Mouse (Mus musculus) left cerebral cortex, adult 9 months (tissue): ENCODE measurements at regions not wholly inside any gene's neighbourhood (a gene's known extent, or its start where the extent isn't known, plus 50 kb on each side); places are given as distances from the start of the nearest gene placed in this dataset.
"Not testable (repeated sequence)": the region's sequence is repeated elsewhere in the genome, so short reads cannot be mapped to it uniquely, and the experiment has no call there.

ENCODE experiments used
- DNase-seq, 2 experiments: peaks; one replicate each; pipeline ENCODE4 v3.0.0; 2022; ENCODE audit warnings: low spot score in 2 of 2

DNA sequence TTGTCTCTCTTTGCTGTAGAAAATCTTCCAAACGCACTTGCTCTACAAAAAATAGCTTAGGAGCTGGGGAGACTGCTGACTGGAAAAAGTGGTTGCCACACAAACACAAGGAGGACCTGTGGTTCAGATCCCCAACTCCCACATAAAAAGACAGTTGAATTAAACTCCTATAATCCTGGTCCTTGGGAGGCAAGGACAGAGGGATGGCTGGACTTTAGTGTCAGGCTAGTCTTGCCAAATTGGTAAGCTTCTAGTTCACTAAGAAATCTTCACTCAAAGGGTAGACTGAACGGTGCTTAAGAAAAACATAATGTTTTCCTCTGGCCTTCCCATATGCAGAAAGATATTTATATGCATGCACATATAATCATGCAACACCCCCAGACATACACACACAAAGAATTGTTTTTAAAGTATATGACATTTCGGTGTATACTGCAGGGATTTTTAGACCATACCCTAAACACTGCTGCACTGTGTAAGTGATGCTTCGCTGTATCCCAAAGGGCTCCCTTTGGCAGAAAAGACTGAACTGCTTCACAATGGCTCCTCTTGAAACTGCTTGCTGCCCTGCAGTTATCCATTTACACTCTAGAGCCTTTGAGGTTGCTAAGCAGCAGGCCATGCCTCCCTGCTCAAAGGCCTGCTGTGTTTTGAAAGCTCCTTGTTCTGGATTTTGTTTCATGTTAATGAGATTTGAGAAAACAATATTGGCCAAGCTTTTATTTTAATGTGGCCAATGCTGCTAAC is 1299.3 kb downstream of the Zfp704 start:
- peak in 1 of 2 experiments; percentile 5 for DNase-seq

DNA sequence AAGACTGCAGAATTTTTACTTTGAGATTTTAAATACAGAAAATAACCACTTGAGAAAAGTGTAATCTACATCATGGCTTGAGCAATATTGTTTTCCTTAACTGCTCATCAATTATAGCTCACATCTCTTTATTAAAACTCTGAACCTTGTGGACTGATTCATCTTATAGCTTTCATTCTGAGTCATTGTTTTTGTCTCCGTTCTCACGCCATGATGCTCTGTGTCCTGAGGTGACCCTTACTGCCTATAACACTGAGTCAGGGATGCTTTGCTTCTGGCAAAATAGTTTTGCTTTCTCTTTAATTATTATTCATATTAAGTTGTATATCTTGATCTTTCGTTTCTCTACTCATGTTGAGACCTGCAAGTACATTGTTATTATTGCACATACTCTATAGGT is 1302.6 kb downstream of the Zfp704 start:
- DNase-seq: no peak

- peak in 1 of 2 experiments; percentile 16 for DNase-seq
Measured at GRCm38 (mm10) chr3:8304784-8305183, 1305.1 kb downstream of the Zfp704 start.

GRCm38 (mm10) chr3:8293036-8293435 is 1316.8 kb downstream of the Zfp704 start:
- DNase-seq: peak; percentile 32 to 38

DNA sequence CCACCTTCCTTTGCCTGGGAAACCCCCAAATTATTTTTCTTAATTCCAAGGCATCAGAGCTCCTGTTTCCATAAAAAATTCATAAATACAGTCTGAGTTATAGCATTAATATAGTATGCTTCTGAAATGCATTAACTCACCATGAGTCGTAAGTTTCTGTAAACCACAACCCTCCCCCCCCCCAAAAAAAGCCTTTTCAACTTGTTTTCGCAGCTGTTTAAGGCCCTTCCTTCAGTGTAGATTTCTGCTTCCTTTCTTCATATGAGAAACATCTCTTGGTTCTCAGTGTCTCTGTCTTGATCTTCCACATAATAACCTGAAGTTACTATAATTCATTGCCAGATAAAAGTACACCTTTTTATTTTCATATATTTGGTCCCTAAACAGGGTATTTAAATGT is 1320.3 kb downstream of the Zfp704 start:
- DNase-seq: no peak

GRCm38 (mm10) chr3:8288437-8288836 is 1321.4 kb downstream of the Zfp704 start:
- DNase-seq: no peak

DNA sequence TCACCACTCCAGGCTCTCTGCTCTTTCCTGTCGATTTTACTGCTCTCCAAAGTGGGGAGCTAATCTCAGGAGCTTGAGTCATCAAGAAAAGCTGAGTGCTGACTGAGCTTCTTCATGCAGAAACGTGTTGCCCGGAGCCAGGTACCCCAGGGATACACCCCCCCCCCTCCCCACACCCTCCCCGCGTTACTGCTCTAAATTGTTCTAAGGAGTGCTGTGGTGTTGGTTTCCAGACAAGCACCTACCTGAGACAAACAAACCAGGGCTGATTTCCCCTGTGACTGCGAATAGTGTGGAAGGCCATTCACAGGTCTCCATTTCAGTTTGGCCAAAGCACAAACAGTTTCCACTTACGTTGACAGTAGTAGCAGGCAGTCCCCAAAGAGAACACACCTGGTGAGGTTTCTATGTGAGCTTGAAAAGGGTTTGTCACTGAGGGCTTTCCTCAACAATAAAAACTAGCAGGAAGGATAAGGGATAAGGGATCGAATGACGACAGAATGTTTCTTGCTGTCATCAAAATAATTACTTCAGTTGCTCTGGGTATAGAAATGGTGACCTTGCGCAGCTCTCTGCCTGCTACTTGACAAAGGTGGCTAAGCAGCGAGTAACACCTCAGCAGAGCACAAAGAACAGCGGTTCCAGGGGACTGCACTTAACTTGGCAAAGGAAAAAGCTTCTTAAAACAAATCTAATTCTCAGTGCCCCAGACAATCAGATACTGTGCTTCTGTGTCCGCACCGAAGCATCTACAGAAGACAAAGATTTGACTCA is 1325.0 kb downstream of the Zfp704 start:
- no peak for DNase-seq

DNA sequence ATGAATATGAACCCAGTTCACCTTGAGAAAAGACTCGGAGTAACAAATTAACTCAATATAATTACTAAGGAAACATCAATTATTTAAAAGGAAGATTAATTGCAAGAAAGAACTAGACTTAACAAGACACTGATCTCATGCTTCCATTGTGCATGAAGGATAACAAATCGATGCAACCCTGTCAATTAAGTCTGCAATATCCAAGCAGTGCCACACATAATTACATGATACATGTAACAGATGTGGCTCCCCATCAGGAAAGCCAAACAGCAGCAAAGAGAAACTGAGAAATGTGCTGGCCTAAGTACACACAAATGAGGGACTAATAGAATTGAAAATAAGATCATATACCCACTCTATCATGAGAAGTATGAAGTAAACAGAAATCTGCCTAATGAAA is 1327.5 kb downstream of the Zfp704 start:
- DNase-seq: no peak

- no peak for DNase-seq
Measured at GRCm38 (mm10) chr3:8276661-8277060, 1333.2 kb downstream of the Zfp704 start.

- no peak for DNase-seq
Measured at GRCm38 (mm10) chr3:8270935-8271298, 1339.0 kb downstream of the Zfp704 start.

- DNase-seq: no peak
Measured at GRCm38 (mm10) chr3:8270009-8270934, 1339.6 kb downstream of the Zfp704 start.

DNA sequence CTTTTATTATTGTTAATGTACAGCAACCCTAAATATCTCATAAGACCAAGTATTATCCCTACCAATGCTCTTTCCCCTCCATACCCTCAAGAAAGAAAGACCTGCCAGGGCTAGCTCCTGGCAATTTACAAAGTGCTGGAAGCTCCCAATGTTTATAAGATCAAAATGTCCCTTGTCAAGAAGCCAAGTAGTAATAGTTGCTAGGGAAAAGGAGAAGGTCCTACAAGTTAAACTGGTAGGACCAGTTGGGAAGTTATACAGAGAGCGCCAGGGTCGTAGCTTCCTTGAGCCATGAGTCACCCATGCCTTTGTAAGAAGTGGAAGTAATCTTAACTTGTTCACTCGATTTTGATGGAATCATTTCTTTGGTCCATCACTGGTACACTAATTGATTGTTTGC is 1344.1 kb downstream of the Zfp704 start:
- DNase-seq: no peak

GRCm38 (mm10) chr3:8264366-8265033 is 1345.4 kb downstream of the Zfp704 start:
- DNase-seq: no peak

DNA sequence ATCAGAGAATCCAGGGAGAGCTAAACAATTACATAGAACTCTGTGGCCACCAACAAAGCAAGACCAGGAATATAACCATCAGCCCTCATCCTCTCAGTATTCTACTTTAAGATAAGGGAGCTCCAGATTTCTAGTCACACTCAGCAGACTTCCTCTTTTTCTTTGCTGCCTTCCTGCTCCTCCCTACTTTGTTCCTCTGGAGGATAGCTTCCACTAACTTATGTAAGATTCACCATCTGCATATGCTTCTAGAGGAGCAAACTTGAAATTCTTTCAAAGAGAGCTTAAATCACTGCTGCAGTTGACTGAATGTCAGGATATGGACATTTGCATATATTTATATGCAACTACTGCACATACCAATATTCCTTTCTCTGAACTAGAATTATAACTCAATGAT is 1352.6 kb downstream of the Zfp704 start:
- no peak for DNase-seq

DNA sequence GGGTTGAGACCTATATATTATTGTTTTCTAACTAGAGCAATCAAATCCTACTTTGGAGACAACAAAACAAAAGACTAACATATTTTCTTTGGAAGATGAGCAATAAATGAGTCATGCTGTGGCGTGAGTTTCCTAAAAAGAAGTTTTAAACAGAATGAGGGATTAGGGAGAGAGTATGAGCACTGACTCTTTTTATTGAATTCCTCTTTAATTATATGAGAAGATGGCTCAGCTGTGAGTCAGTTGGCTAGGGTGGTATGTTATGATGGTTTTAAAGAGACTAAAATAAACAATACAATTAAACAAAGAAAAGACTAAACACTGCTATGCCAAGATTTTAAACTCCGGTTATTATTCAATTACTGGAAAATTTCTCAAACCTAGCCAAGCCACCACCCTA is 1357.6 kb downstream of the Zfp704 start:
- DNase-seq: no peak

DNA sequence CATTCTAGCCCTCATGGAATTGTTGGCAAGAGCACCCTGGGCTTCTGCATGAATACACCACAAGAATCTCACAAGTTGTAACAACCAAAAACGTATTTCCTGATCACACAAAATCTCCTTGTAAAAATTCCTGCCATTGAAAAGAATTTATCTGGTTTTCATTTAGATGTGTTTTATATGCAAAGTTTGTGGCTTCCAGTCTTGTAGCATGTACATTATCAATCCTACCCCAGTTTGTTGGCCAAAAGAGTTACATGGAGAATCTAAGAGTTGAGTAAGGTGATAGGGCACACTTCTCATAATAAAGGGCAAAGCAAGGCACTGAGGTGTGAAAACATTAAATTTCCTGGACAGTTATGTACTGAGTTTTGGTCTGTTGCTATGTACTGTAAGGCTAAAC is 1361.0 kb downstream of the Zfp704 start:
- DNase-seq: no peak

DNA sequence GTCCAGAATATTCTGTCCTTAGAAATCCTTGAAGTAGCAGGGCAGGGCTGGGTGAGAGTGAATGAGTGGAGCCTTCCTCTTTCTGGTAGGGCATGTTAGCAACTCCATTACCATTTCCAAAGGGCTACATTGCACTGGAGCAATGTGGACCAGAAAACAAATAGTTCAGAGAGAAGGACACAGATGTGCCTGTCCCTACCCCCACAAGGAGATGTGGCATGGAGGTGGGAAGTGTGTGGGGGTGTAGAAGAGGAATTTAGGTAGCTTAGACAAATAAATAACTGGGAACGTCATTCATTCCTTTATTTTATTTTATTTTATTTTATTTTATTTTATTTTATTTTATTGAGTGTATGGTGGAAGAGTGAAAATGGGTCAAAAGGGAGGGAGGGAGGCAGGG is 1364.1 kb downstream of the Zfp704 start:
- DNase-seq: peak; percentile 14 to 32

GRCm38 (mm10) chr3:8245195-8245789 is 1364.6 kb downstream of the Zfp704 start:
- DNase-seq: peak in 1 of 2 experiments; percentile 4

DNA sequence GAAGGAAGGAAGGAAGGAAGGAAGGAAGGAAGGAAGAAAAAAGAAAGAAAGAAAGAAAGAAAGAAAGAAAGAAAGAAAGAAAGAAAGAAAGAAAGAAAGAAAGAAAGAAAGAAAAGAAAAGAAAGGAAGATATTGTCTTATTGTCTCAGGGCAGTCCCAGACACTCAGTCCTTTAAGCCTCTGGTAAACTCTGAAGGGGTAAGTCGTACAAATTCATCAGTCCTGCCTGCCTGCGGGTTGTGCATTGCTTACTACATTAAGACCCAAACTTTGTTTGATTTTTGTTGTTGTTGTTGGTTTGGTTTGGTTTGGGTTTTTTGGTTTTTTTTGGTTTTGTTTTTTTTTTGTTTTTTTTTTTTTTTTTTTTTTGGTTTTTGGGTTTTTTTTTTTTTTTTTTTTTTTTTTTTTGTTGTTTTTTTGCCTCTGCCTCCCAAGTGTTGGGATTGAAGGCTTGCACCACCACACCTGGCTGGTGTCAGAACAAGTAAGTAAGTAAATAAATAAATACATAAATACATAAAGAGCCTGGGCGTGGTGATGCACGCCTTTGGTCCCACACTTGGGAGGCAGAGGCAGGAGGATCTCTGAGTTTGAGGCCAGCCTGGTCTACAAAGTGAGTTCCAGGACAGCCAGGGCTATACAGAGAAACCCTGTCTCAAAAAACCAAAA is 1365.2 kb downstream of the Zfp704 start:
- DNase-seq: not testable (repeated sequence)

DNA sequence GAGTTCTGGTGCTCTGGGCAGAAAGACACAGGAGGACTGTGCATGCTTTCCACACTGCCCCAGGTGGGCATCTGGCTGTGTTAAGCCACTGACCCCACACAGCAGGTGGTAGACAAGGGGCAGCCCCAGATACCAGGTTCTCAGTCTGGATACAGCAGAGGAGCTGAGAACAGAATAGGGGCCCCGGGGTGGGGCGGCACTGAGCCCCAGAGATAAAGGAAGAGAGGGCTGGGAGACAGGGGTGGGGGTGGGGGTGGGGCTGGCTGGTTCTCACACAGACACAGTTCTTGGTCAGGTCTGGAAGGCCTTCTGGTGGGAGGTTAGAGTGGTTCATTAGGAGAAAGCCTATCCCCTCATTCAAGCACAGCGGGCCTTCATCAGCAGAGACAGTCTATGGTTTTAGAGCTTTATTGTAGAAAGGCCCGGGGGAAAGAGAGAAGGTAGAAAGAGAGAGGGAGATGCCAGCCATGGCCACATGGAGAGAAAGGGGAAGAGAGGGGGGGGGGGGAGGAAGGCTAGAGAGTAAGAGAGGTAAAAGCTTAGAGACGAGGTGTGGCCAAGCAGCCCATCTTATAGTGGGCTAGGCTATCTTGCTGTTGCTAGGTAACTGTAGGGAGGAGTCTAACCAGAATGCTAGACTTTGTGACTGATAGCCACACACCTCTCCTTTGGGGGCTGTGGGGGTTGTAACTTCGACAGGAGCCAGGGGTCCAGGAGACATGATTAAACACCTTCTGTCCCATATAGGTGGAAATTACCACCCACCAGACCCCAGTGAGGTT is 1403.1 kb downstream of the Zfp704 start:
- DNase-seq: no peak
